Mouse (Mus musculus) embryonic facial prominence, embryonic 15.5 days (tissue): Measurements from ENCODE around the gene Syt8. TPM values are rescaled to one million over a fixed set of nuclear protein-coding genes. Genes with fewer than 3 reads are reported as not detected.

Experiments
- ATAC-seq: fragments of 200-750 bp; cut with Nextera tagmentation; 2 replicates; pipeline ENCODE4 v1.8.0; 2017; ENCODE audit warnings: low read depth, moderate TSS enrichment; ENCODE audit not compliant: insufficient number of reproducible peaks, low FRiP score, low TSS enrichment
- H3K27ac ChIP-seq: fragments of 300-500 bp; sonication (generic); replicated peaks from 2 replicates; pipeline ENCODE4 v1.5.1; 2015; ENCODE audit warnings: mild to moderate bottlenecking, inconsistent platforms
- H3K27me3 ChIP-seq: fragments of 300-500 bp; sonication (generic); 2 replicates; pipeline ENCODE4 v1.6.1; 2015; ENCODE audit warnings: inconsistent platforms
- H3K36me3 ChIP-seq: fragments of 300-500 bp; sonication (generic); 2 replicates; pipeline ENCODE4 v1.6.1; 2015; ENCODE audit warnings: mild to moderate bottlenecking, inconsistent platforms
- H3K4me1 ChIP-seq: fragments of 300-500 bp; sonication (generic); 2 replicates; pipeline ENCODE4 v1.6.1; 2015; ENCODE audit warnings: inconsistent platforms
- H3K4me2 ChIP-seq: fragments of 300-500 bp; sonication (generic); replicated peaks from 2 replicates; pipeline ENCODE4 v1.6.1; 2015; ENCODE audit warnings: mild to moderate bottlenecking, inconsistent platforms
- H3K4me3 ChIP-seq: fragments of 300-500 bp; sonication (generic); replicated peaks from 2 replicates; pipeline ENCODE4 v1.5.1; 2015; ENCODE audit warnings: mild to moderate bottlenecking, inconsistent platforms
- H3K9ac ChIP-seq: fragments of 300-500 bp; sonication (generic); 2 replicates; pipeline ENCODE4 v1.6.1; 2015; ENCODE audit warnings: inconsistent platforms
- H3K9me3 ChIP-seq: fragments of 300-500 bp; sonication (generic); replicated peaks from 2 replicates; pipeline ENCODE4 v1.6.1; 2016; ENCODE audit warnings: inconsistent platforms
- WGBS: fragments of 180-500 bp; shearing (Covaris S2); methylation state at CpG from one replicate; pipeline ENCODE4 v1.1.7; 2015; 5-methylcytosine and 5-hydroxymethylcytosine counted together
- polyA plus RNA-seq: library from polyadenylated mRNA; unstranded; fragments of >200 nt; fragmentation: Nextera tagmentation; extraction: Ambion mirVana; gene quantifications from 2 replicates; pipeline ENCODE4 v1.2.1, GENCODE M21; 2015

The Syt8 gene
- polyA plus RNA-seq, 1 experiment from 2014 or later, result 4.5 TPM

- Histone ChIP-seq H3K36me3 (no peaks in the 10 kb centered on the region), H3K4me2 (no peak overlapping the region), H3K27me3 (no peaks in the 10 kb centered on the region), H3K27ac (no peak overlapping the region), H3K9me3 (no peaks in the 10 kb centered on the region), H3K9ac (no peak overlapping the region), H3K4me1 (peaks cover 17% of the 10 kb centered on the region), H3K4me3 (no peak overlapping the region)
- ATAC-seq, result no peak
- 89% methylated on average over 4 of the region's 4 CpGs for WGBS
Measured at GRCm38 (mm10) chr7:142446264-142446663, 11.6 kb downstream of the Syt8 start.

- Histone ChIP-seq H3K9me3 (no peaks in the 10 kb centered on the region), H3K4me2 (no peak overlapping the region), H3K27ac (no peak overlapping the region), H3K9ac (no peak overlapping the region), H3K27me3 (no peaks in the 10 kb centered on the region), H3K36me3 (no peaks in the 10 kb centered on the region), H3K4me1 (0 out of 2 replicates have a peak, but pooled peaks cover 2% of the 10 kb centered on the region), H3K4me3 (no peak overlapping the region)
- WGBS, result 70% methylated on average over 6 of the region's 6 CpGs
- ATAC-seq, result no peak
Measured at GRCm38 (mm10) chr7:142449038-142449617, 14.5 kb downstream of the Syt8 start.

- Histone ChIP-seq H3K9ac (no peak overlapping the region), H3K4me1 (peaks cover 28% of the 10 kb centered on the region), H3K4me2 (no peak overlapping the region)
Measured at GRCm38 (mm10) chr7:142454706-142455105, 20.1 kb downstream of the Syt8 start.

GRCm38 (mm10) chr7:142455251-142455650, 20.6 kb downstream of the Syt8 start:
- Histone ChIP-seq H3K27me3 (no peaks in the 10 kb centered on the region), H3K9ac (no peak overlapping the region), H3K9me3 (no peaks in the 10 kb centered on the region), H3K36me3 (no peaks in the 10 kb centered on the region), H3K4me1 (peaks cover 28% of the 10 kb centered on the region), H3K27ac (peak overlapping the region; percentile 83), H3K4me2 (no peak overlapping the region), H3K4me3 (no peak overlapping the region)
- ATAC-seq, result no peak
- WGBS, result 33% methylated on average over 2 of the region's 2 CpGs

More at GRCm38 (mm10) chr7:142454706-142455105, 20.1 kb downstream of the Syt8 start:
- no peak for ATAC-seq
- Histone ChIP-seq H3K9me3 (no peaks in the 10 kb centered on the region), H3K4me3 (no peak overlapping the region), H3K36me3 (no peaks in the 10 kb centered on the region), H3K27me3 (no peaks in the 10 kb centered on the region), H3K27ac (peak overlapping the region; percentile 83)
- 30% methylated on average over 1 of the region's 1 CpGs for WGBS

- Histone ChIP-seq H3K4me2 (no peak overlapping the region), H3K4me3 (no peak overlapping the region), H3K27ac (peak overlapping the region; percentile 92), H3K36me3 (no peaks in the 10 kb centered on the region), H3K9me3 (no peaks in the 10 kb centered on the region), H3K4me1 (peaks cover 28% of the 10 kb centered on the region), H3K9ac (no peak overlapping the region), H3K27me3 (no peaks in the 10 kb centered on the region)
- 82% methylated on average over 3 of the region's 3 CpGs for WGBS
- ATAC-seq, result no peak
Measured at GRCm38 (mm10) chr7:142456806-142457205, 22.2 kb downstream of the Syt8 start.

GRCm38 (mm10) chr7:142457227-142457811, 22.7 kb downstream of the Syt8 start:
- Histone ChIP-seq H3K4me1 (peaks cover 28% of the 10 kb centered on the region), H3K4me3 (no peak overlapping the region), H3K36me3 (no peaks in the 10 kb centered on the region), H3K9me3 (no peaks in the 10 kb centered on the region), H3K4me2 (no peak overlapping the region), H3K27ac (peak overlapping the region; percentile 92), H3K27me3 (no peaks in the 10 kb centered on the region), H3K9ac (no peak overlapping the region)
- WGBS, result 17% methylated on average over 3 of the region's 3 CpGs
- ATAC-seq, result no peak

GRCm38 (mm10) chr7:142458026-142458425, 23.4 kb downstream of the Syt8 start:
- Histone ChIP-seq H3K4me1 (peaks cover 28% of the 10 kb centered on the region), H3K4me2 (no peak overlapping the region), H3K9ac (no peak overlapping the region), H3K27ac (peak overlapping the region; percentile 92), H3K9me3 (no peaks in the 10 kb centered on the region), H3K36me3 (no peaks in the 10 kb centered on the region), H3K27me3 (no peaks in the 10 kb centered on the region), H3K4me3 (no peak overlapping the region)
- 6% methylated on average over 1 of the region's 2 CpGs for WGBS
- peak; percentile 80 for ATAC-seq

GRCm38 (mm10) chr7:142458676-142459298, 24.1 kb downstream of the Syt8 start:
- no peak overlapping the region for H3K9ac ChIP-seq
- H3K36me3 ChIP-seq, result no peaks in the 10 kb centered on the region
- H3K27me3 ChIP-seq, result no peaks in the 10 kb centered on the region
- no peak for ATAC-seq
- no peak overlapping the region for H3K4me2 ChIP-seq
- peaks cover 25% of the 10 kb centered on the region for H3K4me1 ChIP-seq
- no peak overlapping the region for H3K4me3 ChIP-seq
- H3K9me3 ChIP-seq, result no peaks in the 10 kb centered on the region
- WGBS, result 49% methylated on average over 5 of the region's 5 CpGs
- H3K27ac ChIP-seq, result peak overlapping the region; percentile 92

GRCm38 (mm10) chr7:142459299-142459691, 24.6 kb downstream of the Syt8 start:
- ATAC-seq, result no peak
- Histone ChIP-seq H3K27me3 (no peaks in the 10 kb centered on the region), H3K4me2 (no peak overlapping the region), H3K36me3 (no peaks in the 10 kb centered on the region), H3K4me1 (peaks cover 25% of the 10 kb centered on the region), H3K27ac (peak overlapping the region; percentile 92), H3K4me3 (no peak overlapping the region), H3K9ac (no peak overlapping the region), H3K9me3 (no peaks in the 10 kb centered on the region)
- 70% methylated on average over 2 of the region's 2 CpGs for WGBS

- H3K4me3 ChIP-seq, result no peak within 1 kb of the TSS
- no peaks in the 10 kb centered on the region for H3K36me3 ChIP-seq
- WGBS, result 89% methylated on average over 7 of the region's 7 CpGs
- H3K9ac ChIP-seq, result no peak within 1 kb of the TSS
- ATAC-seq, result no peak
- no peaks in the 10 kb centered on the region for H3K9me3 ChIP-seq
- H3K4me1 ChIP-seq, result peaks cover 17% of the 10 kb centered on the region
- H3K27ac ChIP-seq, result peak within 1 kb of the TSS; percentile 92; the same call in 1 of the 2 replicates
- no peaks in the 10 kb centered on the region for H3K27me3 ChIP-seq
- H3K4me2 ChIP-seq, result no peak within 1 kb of the TSS
Measured at GRCm38 (mm10) chr7:142460636-142461077, 26.0 kb downstream of the Syt8 start, which contains the start of gene Lsp1. TSS of gene Lsp1 (plus strand) at chr7:142460809.

- no peak for ATAC-seq
- 82% methylated on average over 2 of the region's 2 CpGs for WGBS
- H3K4me1 ChIP-seq, result peaks cover 17% of the 10 kb centered on the region
Measured at GRCm38 (mm10) chr7:142461446-142461845, 26.8 kb downstream of the Syt8 start.

More at GRCm38 (mm10) chr7:142461446-142461845, 26.8 kb downstream of the Syt8 start:
- no peak overlapping the region for H3K4me3 ChIP-seq
- H3K27me3 ChIP-seq, result no peaks in the 10 kb centered on the region
- no peak overlapping the region for H3K4me2 ChIP-seq
- H3K27ac ChIP-seq, result peak overlapping the region; percentile 44; the same call in 1 of the 2 replicates
- H3K9me3 ChIP-seq, result no peaks in the 10 kb centered on the region
- no peak overlapping the region for H3K9ac ChIP-seq
- no peaks in the 10 kb centered on the region for H3K36me3 ChIP-seq
